Mouse (Mus musculus) thymus, postnatal 0 days (tissue): ENCODE data around the gene Cecr2. TPM values are rescaled to one million over a fixed set of nuclear protein-coding genes. Genes with fewer than 3 reads are reported as not detected.
"Not testable (repeated sequence)": the region's sequence is repeated elsewhere in the genome, so short reads cannot be mapped to it uniquely, and the experiment has no call there.

Source experiments
- DNase-seq: peaks from one replicate; pipeline ENCODE4 v3.0.0-alpha.2; 2015; ENCODE audit warnings: low spot score
- polyA plus RNA-seq: library from polyadenylated mRNA; unstranded; fragments of >200 nt; fragmentation: Nextera tagmentation; extraction: Ambion mirVana; gene quantifications from 2 replicates; pipeline ENCODE4 v1.2.1, GENCODE M21; 2015

The Cecr2 gene
- polyA plus RNA-seq, 1 experiment from 2014 or later = 0.75 TPM

- no peak for DNase-seq
These were observed 105.2 kb downstream of the Cecr2 start for GRCm38 (mm10) chr6:120771366-120771765.

- DNase-seq = no peak
These were observed 105.9 kb downstream of the Cecr2 start for GRCm38 (mm10) chr6:120772025-120772424.

GRCm38 (mm10) chr6:120773149-120773628 is 107.0 kb downstream of the Cecr2 start, which contains the start of gene Slc25a18:
Gene Slc25a18 (plus strand): TSS chr6:120773578.
- no peak for DNase-seq

- no peak for DNase-seq
These were observed 107.6 kb downstream of the Cecr2 start for GRCm38 (mm10) chr6:120773763-120774162.

GRCm38 (mm10) chr6:120776286-120776685 is 110.1 kb downstream of the Cecr2 start:
- no peak for DNase-seq

- DNase-seq = no peak
These were observed 111.4 kb downstream of the Cecr2 start for GRCm38 (mm10) chr6:120777533-120777932.

GRCm38 (mm10) chr6:120778226-120778625 is 112.1 kb downstream of the Cecr2 start:
- no peak for DNase-seq

GRCm38 (mm10) chr6:120782948-120783347 is 116.8 kb downstream of the Cecr2 start:
- no peak for DNase-seq

- no peak for DNase-seq
These were observed 118.2 kb downstream of the Cecr2 start for GRCm38 (mm10) chr6:120784351-120784750.

GRCm38 (mm10) chr6:120788068-120788607 is 122.0 kb downstream of the Cecr2 start:
- no peak for DNase-seq

- peak; percentile 61 for DNase-seq
These were observed 122.7 kb downstream of the Cecr2 start for GRCm38 (mm10) chr6:120788904-120789303.

- DNase-seq = no peak
These were observed 124.0 kb downstream of the Cecr2 start for GRCm38 (mm10) chr6:120790153-120790552.

- no peak for DNase-seq
These were observed 124.5 kb downstream of the Cecr2 start for GRCm38 (mm10) chr6:120790717-120791116.

- DNase-seq = no peak
These were observed 126.8 kb downstream of the Cecr2 start for GRCm38 (mm10) chr6:120792947-120793346.

GRCm38 (mm10) chr6:120795422-120796086 is 129.4 kb downstream of the Cecr2 start:
- DNase-seq = no peak

- no peak for DNase-seq
These were observed 129.9 kb downstream of the Cecr2 start for GRCm38 (mm10) chr6:120796111-120796510.

GRCm38 (mm10) chr6:120798019-120798418 is 131.8 kb downstream of the Cecr2 start:
- DNase-seq = no peak

- DNase-seq = no peak
These were observed 132.7 kb downstream of the Cecr2 start for GRCm38 (mm10) chr6:120798905-120799304.

- peak; percentile 35 for DNase-seq
These were observed 133.4 kb downstream of the Cecr2 start for GRCm38 (mm10) chr6:120799581-120800041.

- no peak for DNase-seq
These were observed 141.0 kb downstream of the Cecr2 start for GRCm38 (mm10) chr6:120806999-120807737.

- no peak for DNase-seq
These were observed 141.5 kb downstream of the Cecr2 start for GRCm38 (mm10) chr6:120807738-120808081.

GRCm38 (mm10) chr6:120811999-120812398 is 145.8 kb downstream of the Cecr2 start:
- not testable (repeated sequence) for DNase-seq
